Mouse (Mus musculus): ENCODE data around the gene Fnbp1.

Fnbp1 gene

GRCm38 (mm10) chr2:31069114-31069445 is 72.7 kb downstream of the Fnbp1 start:
- DNase-seq (ENCODE audit: low read depth, low spot score) = no peak

DNA sequence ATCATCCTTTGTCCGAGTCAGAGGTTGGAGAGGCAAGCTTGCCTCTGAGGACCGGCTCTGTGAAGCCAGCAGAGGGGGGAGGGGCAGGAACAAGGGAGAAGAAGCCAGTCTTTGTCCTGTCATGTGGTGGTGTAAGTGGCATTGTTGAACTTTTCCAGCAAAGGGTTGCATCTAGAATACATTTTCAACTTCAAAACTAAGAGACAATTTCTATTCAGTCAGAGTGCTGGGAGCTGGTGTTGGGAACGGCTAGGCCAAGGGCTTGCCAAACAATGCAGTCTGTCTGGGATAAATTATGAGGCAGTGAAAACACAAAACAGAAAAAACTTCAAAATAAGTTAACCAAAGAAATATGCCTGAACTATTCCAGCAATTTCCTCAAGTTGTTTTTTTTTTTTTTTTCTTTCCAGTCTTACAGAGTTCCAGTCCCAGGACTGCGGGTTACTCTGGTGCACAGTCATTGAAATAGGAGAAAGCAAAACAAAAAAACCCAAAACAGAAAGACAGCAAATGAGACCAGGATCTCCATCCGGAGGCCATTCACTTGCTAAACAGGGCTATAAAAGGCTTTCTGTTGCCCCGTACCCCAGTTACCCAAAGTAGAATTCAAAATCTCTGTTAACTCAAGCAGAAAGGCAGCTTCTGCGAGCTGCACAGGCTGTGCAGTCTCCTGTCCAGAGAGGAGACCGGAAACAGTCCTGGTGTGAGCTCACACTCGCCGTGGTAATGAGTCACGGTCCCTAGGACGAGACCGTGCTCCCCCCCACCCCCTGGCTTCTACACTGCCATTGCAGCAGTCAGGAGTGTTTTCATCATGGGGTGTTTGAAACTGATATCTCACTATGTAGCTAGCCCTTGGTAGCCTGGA is 73.3 kb downstream of the Fnbp1 start:
- DNase-seq (ENCODE audit: low read depth, low spot score) = peak; percentile 77

- DNase-seq (ENCODE audit: low read depth, low spot score) = no peak
Measured at GRCm38 (mm10) chr2:31067696-31068245, 74.0 kb downstream of the Fnbp1 start.

DNA sequence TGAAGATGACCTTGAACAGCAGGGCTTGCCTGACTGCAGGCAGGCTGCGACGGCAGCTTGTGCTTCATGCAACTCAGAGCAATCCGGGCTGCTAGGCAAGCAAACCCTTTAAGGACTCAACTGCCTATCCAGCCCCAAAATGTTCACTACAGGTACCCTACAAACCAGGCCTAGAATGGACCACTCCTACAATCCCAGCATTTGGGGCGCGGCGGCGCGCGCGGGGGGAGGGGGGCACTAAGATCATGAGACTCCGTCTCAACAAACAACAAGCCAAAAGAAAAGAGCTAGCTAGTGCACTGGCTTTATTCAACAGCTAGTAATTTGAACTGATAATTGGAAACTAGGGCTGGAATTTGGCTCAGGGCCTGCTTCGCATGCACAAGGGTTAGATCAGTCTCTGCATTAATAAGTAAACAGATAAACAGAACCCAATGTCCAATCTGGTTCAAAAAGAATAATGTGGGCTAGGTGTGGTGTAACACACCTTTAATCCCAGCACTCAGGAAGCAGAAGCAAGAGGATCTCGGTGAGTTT is 74.7 kb downstream of the Fnbp1 start:
- DNase-seq (ENCODE audit: low read depth, low spot score) = no peak

- DNase-seq (ENCODE audit: low read depth, low spot score) = no peak
Measured at GRCm38 (mm10) chr2:31066019-31066789, 75.6 kb downstream of the Fnbp1 start.

DNA sequence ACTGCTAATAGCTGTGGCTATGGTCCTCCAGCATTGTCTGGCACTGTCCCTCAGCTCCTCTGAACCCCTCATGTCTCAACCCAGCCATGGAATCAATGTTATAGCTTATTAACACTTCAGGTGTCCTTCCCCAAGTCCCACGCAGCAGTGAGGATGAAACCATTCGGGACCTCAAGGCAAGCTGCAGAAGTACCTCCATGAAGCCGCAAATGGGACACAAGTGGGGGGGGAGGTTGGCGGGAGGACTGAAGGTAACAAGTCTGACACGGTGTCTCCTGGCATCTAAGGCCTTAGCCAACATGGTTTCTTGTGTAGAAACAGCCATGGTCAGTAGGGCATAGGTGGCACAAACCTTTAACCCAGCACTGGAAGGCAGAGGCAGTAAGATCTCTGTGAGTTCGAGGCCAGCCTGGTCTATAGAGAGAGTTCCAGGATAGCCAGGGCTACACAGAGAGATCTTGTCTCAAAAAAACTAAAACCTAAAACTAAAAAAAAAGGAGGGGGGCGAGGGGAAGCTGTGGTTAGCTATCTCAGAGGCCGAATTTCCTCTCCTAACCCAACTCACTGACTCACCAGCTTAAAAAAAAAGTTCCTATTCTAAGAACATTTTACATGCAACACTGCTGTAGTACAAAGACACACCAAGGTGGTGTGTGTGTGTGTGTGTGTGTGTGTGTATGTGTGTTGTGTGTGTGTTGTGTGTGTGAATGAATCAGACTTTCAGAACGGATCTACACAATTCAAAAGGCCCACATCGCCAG is 79.8 kb downstream of the Fnbp1 start:
- DNase-seq (ENCODE audit: low read depth, low spot score) = no peak

DNA sequence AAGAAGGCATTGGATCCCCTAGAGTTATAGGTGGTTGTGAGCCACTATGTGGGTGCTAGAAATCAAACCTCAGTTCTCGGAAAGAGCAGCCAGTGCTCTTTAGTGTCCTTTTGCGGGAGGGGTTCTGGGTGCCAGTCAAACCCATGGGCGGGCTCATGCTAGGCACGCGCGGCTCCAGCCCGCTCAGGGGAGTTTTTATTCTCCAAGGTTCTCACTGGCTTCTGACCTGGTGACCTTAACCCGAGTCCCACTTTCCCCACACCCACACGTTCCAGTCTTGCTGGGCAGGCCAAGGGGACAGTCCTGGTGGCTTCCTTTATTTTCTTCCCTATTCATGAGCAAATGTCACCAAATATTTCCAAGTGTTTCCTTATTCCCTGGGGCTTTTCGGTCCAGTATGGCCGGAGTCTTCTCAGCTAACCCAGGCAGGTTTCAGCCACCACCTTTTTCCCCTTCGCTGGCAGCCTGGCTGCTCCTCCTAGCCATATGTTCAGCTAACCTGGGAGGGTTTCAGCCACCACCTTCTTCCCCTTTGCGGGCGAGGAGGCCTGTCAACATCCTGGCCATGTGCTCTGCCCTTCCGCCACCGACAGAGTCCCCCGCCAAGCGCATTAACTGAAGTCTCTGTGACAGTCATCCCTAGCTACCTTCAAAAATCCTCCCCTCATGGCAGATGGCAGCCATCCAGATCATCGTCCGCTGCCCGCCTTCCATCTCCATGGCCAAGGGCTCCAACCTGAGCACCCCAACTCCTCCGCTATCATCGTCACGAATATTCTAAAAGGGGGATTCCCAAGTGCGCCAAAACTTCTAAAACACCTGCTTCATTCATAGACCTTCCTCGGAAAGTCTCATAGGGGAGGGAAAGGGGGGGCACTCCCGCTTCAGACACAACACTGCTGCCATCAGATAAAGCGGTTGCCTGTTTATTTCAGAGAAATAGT is 80.7 kb downstream of the Fnbp1 start:
- no peak for DNase-seq (ENCODE audit: low read depth, low spot score)

DNA sequence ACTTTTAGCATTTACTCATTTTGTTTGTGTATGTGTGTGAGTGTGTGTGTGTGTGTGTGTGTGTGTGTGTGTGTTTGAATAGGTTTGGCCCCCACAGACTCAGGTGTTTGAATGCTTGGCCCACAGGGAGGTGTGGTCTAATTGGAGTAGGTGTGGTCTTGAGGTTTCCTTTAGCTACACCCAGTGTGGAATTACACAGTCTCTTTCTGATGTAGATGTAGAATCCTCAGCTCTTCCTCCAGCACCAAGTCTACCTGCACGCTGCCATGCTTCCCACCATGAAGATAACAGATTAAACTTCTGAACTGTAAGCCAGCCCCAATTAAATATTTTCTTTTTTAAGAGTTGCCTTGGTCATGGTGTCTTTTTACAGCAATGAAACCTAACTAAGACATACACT is 81.5 kb downstream of the Fnbp1 start:
- DNase-seq (ENCODE audit: low read depth, low spot score) = no peak

- no peak for DNase-seq (ENCODE audit: low read depth, low spot score)
Measured at GRCm38 (mm10) chr2:31058443-31058842, 83.4 kb downstream of the Fnbp1 start.

DNA sequence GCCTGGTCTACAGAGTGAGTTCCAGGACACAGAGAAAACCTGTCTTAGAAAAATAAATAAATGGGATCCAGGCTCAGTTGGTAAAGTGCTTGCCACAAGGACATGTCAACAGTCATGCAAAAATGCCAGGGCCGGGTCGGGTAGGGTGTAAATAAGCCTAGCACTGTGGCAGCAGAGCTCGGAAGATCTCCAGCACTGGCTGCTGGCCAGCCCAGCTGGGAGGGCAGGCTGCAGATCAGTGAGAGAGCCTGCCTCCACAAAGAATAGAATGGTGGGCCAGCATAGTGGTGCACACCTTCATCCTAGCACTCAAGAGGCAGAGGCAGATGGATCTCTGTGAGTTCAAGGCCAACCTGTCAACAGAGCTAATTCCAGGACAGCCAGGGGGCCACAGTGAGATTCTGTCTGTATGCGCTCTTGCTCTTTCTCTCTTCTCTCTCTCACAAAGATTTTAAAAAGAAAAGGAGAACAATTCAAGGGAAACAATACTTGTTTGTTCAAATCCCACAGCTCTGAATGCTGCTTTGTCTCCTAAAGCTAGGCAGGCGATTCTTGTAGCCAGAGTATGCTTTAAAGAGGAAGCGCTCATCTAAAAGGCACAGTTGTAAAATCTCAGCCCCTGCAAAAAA is 84.1 kb downstream of the Fnbp1 start:
- DNase-seq (ENCODE audit: low read depth, low spot score) = no peak

DNA sequence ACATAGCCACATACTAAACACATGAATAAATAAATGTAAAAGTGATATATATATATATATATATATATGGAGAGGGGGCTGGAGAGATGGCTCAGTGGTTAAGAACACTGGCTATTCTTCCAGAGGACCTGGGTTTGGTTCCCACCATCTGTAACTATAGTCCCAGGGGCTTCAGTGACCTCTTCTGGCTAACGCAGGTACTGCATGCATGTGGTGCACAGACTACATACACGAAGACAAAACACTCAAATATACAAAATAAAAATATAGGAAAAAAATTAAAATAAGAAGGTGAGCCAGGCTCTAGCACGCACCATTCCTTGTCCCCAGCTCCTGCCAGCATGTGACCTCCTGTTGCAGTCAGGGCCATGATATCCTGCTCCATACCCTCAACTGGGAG is 85.7 kb downstream of the Fnbp1 start:
- no peak for DNase-seq (ENCODE audit: low read depth, low spot score)

GRCm38 (mm10) chr2:31053851-31054340 is 87.9 kb downstream of the Fnbp1 start:
- DNase-seq (ENCODE audit: low read depth, low spot score) = no peak

GRCm38 (mm10) chr2:31053426-31053825 is 88.4 kb downstream of the Fnbp1 start:
- no peak for DNase-seq (ENCODE audit: low read depth, low spot score)

DNA sequence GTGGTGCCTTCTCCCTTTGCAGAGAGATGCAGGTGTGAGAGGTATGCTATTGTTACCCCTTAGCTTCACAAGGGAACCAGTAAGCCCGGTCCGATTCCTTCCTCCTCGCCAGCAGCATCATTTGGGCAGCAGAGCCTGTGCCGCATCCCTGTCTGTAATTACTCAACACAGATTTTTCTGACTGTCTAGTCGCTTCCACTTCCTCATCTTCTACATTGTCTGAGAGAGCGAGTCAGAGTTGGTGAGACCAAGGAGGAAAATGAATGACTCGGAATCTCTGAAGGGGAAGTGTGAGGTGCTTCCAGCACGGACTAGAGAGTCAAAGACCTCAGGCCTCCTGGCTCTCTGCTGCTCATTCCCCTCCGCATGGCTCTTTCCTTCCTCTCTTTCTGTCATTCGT is 89.4 kb downstream of the Fnbp1 start:
- DNase-seq (ENCODE audit: low read depth, low spot score) = no peak

DNA sequence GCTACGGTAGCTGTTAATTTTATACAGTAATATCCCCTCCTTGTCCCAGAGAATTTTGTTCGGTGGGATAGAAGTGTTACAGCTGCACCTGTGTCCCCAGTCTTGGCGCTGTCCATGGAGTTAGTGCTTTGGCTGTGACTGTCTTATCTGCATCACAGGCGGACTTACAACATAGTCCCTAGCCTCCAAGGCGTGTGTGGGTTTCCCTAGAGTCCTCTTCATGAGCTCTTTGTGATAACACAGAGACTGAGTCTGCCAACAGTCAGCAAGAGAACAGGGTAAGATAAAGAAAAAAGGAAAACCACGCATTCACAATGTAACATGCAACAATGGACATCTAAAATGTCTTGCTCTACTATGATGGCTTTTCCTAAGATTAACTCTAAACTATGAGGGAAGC is 93.8 kb downstream of the Fnbp1 start:
- no peak for DNase-seq (ENCODE audit: low read depth, low spot score)

DNA sequence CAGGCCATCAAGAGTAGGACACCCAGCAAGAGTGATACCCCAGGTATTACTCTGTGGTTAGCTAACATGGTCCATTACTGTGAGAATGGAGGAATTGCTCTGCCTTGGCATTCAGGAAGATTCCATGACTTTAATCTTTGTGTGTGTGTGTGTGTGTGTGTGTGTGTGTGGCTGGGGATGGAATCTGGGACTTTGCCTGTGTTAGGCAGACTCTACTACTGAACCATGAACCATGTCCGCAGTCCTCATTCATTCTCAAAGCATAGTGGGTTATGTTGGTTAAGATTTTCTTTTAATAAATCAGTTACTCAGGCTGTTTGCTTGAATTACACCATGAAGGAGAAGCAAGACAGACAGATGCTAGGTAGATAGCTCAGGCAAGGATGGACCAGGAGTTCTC is 98.0 kb downstream of the Fnbp1 start:
- DNase-seq (ENCODE audit: low read depth, low spot score) = no peak

- DNase-seq (ENCODE audit: low read depth, low spot score) = no peak
Measured at GRCm38 (mm10) chr2:31042881-31043280, 98.9 kb downstream of the Fnbp1 start.

GRCm38 (mm10) chr2:31041386-31041785 is 100.4 kb downstream of the Fnbp1 start:
- DNase-seq (ENCODE audit: low read depth, low spot score) = no peak

DNA sequence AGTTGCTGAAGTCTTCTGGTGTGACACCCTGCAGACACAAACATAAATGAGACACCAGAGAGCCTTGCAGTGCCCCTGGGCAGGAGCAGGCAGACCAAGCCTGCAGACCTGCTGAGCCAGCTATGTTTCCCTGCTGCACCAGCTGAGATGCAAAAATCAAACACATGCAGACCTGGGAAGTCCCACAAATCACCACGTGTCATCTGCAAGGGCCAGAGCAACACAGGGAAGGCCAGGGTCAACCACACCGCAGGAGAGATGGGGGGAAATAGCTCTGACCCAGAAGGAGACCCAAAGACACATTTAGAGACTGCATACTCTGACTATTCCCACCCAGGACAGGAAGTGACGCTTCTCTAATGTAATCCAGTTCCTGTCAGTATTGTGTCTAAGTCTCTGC is 101.3 kb downstream of the Fnbp1 start:
- no peak for DNase-seq (ENCODE audit: low read depth, low spot score)

DNA sequence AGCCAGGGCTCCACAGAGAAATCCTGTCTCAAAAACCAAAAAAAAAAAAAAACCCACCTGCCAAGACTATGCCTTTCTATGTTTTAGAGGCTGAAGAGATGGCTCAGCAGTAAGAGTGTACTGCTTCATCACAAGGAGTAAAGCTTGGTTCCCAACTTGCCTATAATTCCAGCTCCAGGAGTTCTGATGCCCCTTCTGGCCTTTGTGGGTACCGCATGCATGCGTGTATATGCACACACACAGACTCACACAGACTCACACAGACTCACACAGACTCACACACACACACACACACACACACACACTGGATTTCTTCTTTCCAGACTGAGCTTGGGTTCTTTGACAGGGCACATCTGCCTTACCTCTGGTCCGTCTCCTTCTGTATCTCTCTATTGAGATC is 101.8 kb downstream of the Fnbp1 start:
- DNase-seq (ENCODE audit: low read depth, low spot score) = no peak

Measured in mesoderm, embryonic 11.5 days (tissue).